Mouse (Mus musculus) thymus, postnatal 4 days (tissue): Measurements from ENCODE around the gene Pitpnc1.

Experiments used
- DNase-seq: peaks from one replicate; pipeline ENCODE4 v3.0.0; 2021

The Pitpnc1 gene

DNA sequence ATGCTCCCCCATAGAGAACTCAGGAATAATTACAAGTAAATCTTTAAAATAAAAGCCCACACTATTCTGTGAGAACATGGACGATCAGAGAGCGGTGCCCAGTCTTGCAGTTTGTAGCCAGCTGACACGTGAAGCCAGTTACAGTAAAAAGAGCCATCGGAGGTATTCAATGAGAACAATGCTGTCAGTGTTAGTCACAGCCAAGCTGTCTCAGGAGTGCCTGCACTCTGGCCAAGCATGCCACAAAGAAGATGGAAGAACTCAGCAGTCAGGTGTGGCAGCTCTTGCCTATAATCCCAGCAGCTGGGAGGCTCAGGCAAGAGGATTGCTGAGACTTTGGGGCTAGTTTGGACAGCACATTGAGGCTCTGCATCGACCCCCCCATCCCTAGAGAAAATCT, 111.8 kb downstream of the Pitpnc1 start:
- DNase-seq: no peak

DNA sequence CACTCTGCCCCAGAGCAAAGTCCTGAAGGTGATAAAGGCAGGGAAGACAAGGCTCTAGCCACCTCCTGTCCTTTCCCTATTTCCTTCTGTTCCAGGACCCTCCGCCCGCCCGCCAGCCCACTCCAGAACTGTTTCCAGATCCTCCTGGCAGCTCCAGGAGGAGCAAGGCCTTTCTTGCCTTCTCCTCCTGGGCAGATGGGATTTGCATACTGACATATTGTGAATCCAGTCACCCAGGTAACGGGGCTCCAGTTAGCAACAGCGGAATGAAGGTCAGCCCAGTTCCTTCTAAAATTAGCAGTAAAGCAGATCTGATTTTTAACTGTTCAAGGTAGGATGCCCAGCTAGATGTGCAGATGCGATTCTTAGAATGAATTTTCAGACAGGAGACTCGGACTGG, 114.3 kb downstream of the Pitpnc1 start:
- DNase-seq: no peak

- DNase-seq: no peak
Measured at GRCm38 (mm10) chr11:107355526-107355925, 115.0 kb downstream of the Pitpnc1 start.

GRCm38 (mm10) chr11:107354499-107355143, 115.9 kb downstream of the Pitpnc1 start:
- DNase-seq: no peak

GRCm38 (mm10) chr11:107352596-107352995, 117.9 kb downstream of the Pitpnc1 start:
- no peak for DNase-seq

- DNase-seq: no peak
Measured at GRCm38 (mm10) chr11:107349756-107350155, 120.7 kb downstream of the Pitpnc1 start.

DNA sequence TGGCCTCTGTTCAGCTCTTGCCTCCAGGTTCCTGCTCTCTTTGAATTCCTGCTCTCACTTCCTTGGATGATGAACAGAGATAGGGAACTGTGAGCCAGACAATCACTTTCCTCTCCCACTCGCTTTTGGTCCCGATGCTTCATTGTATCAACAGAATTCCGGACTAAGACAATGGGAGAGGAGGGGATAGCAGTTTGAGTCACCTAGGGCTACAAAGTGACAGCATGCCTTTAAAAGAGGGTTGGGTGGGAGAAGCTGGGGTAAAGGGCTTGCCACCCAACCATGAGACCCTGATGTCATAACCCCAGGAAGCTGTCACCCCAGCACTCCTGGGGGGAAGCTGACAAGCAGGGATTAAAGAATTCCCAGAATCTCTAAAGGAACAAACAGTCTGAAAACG, 127.5 kb downstream of the Pitpnc1 start:
- no peak for DNase-seq

GRCm38 (mm10) chr11:107342432-107342831, 128.1 kb downstream of the Pitpnc1 start:
- no peak for DNase-seq

DNA sequence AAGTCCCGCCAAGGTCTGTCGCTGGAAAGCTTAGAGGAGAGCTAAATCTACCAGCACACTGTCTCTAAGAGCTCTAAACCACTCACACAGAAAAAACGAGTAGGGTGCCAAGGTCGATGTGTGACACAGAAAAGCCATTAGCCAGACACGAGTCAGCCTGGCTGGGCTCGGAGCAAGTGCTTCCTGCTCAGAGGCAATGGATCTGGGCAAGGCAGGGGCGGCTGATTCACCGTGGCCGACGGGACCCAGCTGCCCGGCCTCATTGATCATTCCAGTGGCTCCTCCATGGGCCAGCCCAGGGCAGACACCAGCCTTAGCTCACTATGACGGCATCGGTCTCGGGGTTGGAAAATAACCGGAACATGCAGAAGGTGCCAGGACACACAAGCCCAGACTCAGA, 129.2 kb downstream of the Pitpnc1 start:
- DNase-seq: no peak

GRCm38 (mm10) chr11:107340793-107341192, 129.7 kb downstream of the Pitpnc1 start:
- DNase-seq: no peak

GRCm38 (mm10) chr11:107339224-107339805, 131.2 kb downstream of the Pitpnc1 start:
- DNase-seq: no peak

GRCm38 (mm10) chr11:107337391-107338148, 132.9 kb downstream of the Pitpnc1 start:
- DNase-seq: no peak

- DNase-seq: no peak
Measured at GRCm38 (mm10) chr11:107335756-107336155, 134.7 kb downstream of the Pitpnc1 start.

DNA sequence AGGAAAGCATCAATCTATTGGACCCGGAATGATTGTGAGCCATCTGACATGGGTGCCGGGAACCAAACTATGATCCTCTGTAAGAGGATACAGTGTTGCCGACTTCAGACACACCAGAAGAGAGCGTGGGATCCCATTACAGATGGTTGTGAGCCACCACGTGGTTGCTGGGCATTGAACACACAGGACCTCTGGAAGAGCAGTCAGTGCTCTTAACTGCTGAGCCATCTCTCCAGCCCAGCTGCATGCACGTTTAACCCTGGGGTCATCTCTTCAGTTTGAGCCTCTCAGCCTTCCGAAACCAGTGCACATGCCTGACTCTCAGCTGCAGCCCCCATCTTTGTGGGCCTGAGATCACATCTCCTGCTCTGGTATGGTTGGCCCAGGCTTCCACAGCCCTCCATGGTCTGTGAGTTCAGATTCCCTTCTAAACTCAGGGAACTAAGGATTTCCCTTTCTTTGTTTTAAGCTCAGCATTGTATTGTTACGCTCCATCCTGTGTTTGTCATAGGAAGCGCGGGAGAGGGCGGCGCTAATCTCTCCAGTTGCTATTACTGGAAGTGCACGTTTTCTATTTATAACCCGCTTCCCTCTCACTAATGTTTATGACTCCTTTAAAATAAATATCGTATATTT, 135.5 kb downstream of the Pitpnc1 start:
- no peak for DNase-seq

DNA sequence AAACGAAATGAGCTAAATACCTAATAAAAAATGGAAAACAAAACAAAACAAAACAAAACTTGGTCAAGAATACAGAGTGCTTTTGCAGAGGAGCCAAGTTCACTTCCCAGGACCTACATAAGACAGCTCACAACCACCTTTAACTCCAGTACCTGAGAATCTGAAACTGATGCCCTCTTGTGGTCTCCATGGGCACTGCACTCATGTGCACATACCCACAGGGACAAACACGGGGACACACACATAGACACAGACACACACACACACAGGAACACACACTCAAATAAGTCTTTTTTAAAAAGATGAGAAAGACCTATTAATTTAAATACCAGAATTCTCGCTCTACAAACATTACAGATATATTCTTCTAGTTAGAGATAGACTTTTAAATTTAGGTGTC, 137.6 kb downstream of the Pitpnc1 start:
- peak; percentile 28 for DNase-seq

DNA sequence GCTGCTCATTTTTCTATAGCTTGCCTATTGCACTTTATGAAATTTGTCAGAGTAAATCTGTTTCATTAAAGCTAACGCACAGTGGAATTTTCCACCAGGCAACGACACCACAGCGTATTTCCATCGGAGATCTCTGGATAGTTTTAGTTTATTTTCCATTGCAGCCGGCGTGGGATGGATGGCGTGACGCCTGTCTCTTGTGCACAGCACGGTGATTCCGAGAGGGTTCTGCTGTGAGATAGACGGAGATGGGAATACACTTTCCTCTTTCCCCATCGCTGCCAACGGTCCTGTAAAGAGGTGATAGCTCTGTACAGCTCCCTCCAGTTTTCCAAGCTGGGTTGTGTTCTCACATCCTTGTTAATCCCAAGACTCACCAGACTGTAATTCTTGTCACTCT, 138.2 kb downstream of the Pitpnc1 start:
- DNase-seq: no peak

GRCm38 (mm10) chr11:107331425-107331824, 139.1 kb downstream of the Pitpnc1 start:
- DNase-seq: no peak

GRCm38 (mm10) chr11:107327326-107327725, 143.2 kb downstream of the Pitpnc1 start:
- DNase-seq: no peak

- DNase-seq: no peak
Measured at GRCm38 (mm10) chr11:107325739-107326725, 144.5 kb downstream of the Pitpnc1 start.

DNA sequence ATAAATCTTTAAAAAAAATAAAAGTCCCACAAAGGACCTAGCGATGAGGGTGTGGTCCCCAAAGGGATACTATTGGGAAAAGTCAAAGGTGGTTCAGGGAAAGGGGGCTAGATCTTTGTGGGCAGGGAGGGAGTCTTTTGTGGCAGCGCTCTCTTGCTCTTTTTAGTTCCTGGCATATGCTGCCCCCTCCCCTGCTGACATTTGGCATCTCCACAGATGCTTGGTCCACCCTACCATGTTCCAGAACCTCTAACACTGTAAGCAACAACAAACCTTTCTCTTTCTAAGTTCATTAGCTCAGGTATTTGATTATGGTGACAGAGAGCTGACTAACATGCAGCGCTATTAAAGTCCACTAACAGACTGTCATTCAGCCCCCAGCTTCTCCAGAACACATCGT, 145.3 kb downstream of the Pitpnc1 start:
- DNase-seq: no peak

DNA sequence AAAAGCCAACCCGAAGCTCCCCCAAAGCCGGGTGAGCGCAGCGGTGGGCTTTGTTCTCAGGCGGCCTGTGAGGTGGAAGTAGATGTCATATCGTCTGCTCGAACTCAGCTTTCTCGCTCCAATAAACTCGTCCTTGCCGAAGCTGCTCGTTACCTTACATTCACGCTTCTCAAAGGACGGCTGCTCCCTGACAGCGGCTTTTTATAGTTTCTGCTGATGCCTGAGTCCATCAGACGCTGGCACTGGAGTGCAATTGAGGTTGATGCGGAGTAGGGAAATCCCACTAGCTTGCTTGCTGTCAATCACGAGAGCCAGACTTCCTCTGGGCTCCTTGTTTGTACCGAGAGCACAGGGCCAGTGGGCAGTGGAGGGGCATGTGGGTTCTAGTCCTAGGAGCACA, 147.3 kb downstream of the Pitpnc1 start:
- no peak for DNase-seq

GRCm38 (mm10) chr11:107322226-107322625, 148.3 kb downstream of the Pitpnc1 start:
- no peak for DNase-seq
